Mouse (Mus musculus) forebrain, embryonic 15.5 days (tissue): ENCODE data around the gene Sorbs2. TPM values are rescaled to one million over a fixed set of nuclear protein-coding genes. Genes with fewer than 3 reads are reported as not detected.

Experiments
- ATAC-seq: fragments of 200-750 bp; cut with Nextera tagmentation; replicated peaks from 2 replicates; pipeline ENCODE4 v1.8.0; 2017; ENCODE audit warnings: mild to moderate bottlenecking, moderate TSS enrichment, moderate library complexity
- H3K27ac ChIP-seq: fragments of 300-500 bp; sonication (generic); replicated peaks from 2 replicates; pipeline ENCODE4 v1.5.1; 2015; ENCODE audit warnings: mild to moderate bottlenecking, inconsistent platforms
- H3K27me3 ChIP-seq: fragments of 300-500 bp; sonication (generic); 2 replicates; pipeline ENCODE4 v1.6.1; 2015; ENCODE audit warnings: inconsistent platforms
- H3K36me3 ChIP-seq: fragments of 300-500 bp; sonication (generic); 2 replicates; pipeline ENCODE4 v1.6.1; 2015; ENCODE audit warnings: mild to moderate bottlenecking, inconsistent platforms
- H3K4me1 ChIP-seq: fragments of 300-500 bp; sonication (generic); 2 replicates; pipeline ENCODE4 v1.6.1; 2015; ENCODE audit warnings: inconsistent platforms
- H3K4me2 ChIP-seq: fragments of 300-500 bp; sonication (generic); replicated peaks from 2 replicates; pipeline ENCODE4 v1.6.1; 2015; ENCODE audit warnings: mild to moderate bottlenecking, inconsistent platforms
- H3K4me3 ChIP-seq: fragments of 300-500 bp; sonication (generic); 2 replicates; pipeline ENCODE4 v1.5.1; 2015; ENCODE audit warnings: mild to moderate bottlenecking, inconsistent platforms
- H3K9ac ChIP-seq: fragments of 300-500 bp; sonication (generic); replicated peaks from 2 replicates; pipeline ENCODE4 v1.6.1; 2015; ENCODE audit warnings: mild to moderate bottlenecking, inconsistent platforms
- H3K9me3 ChIP-seq: fragments of 300-500 bp; sonication (generic); 2 replicates; pipeline ENCODE4 v1.6.1; 2016; ENCODE audit warnings: inconsistent platforms
- WGBS: fragments of 180-500 bp; shearing (Covaris S2); methylation state at CpG from one replicate; pipeline ENCODE4 v1.1.7; 2015; ENCODE audit warnings: mixed read lengths; 5-methylcytosine and 5-hydroxymethylcytosine counted together
- polyA plus RNA-seq: library from polyadenylated mRNA; unstranded; fragments of >200 nt; fragmentation: Nextera tagmentation; extraction: Ambion mirVana; gene quantifications from 2 replicates; pipeline ENCODE4 v1.2.1, GENCODE M21; 2015

Gene Sorbs2
- polyA plus RNA-seq, 1 experiment from 2014 or later: 100 TPM

DNA sequence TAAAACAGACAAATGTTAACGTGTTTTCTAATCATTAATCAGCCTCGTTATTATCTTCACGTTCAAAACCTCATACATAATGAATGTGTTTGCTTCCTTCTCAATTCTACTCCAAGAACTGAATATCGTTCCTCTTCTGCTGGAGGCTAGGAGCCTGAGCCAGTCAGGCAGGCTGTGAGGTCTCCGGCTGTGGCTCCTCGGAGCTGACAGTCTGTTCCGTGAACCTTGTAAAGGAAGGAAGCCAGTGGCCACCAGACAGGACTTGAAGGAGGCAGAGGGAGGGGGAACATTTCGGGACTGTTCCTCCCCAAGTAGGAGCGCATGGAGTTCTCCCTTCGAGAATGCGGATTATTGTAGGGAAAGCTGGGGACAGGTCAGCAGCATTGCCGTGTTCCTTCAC lies 153.0 kb downstream of the Sorbs2 start:
- no peak overlapping the region for H3K9ac ChIP-seq
- no peak overlapping the region for H3K4me2 ChIP-seq
- 50% methylated on average over 12 of the region's 12 CpGs for WGBS
- H3K9me3 ChIP-seq: no peaks in the 10 kb centered on the region
- H3K4me1 ChIP-seq: peaks cover 16% of the 10 kb centered on the region
- H3K4me3 ChIP-seq: no peak overlapping the region
- H3K36me3 ChIP-seq: 0 out of 2 replicates have a peak, but pooled peaks cover 3% of the 10 kb centered on the region
- no peak overlapping the region for H3K27ac ChIP-seq
- no peak for ATAC-seq
- H3K27me3 ChIP-seq: no peaks in the 10 kb centered on the region

DNA sequence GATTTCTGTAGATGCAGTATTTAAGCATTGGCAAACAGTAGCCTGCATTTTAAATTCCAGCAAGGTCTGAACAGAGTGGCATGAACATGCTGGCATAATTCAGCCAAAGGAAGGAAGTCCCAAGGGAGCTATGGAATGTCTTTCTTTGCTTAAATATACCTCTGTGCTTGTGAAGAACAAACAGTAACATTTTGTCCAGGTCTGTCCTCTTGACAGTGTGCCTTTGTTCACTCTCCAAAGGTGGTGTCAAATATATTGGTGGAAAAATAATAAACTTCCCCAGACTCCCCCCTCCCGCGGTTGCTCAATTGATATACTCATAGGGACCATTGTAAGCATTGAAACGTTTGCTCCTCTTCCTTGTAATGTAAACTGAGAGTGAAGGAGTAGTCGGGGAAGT lies 154.0 kb downstream of the Sorbs2 start:
- ATAC-seq: no peak

GRCm38 (mm10) chr8:45666221-45666620 lies 158.6 kb downstream of the Sorbs2 start:
- no peaks in the 10 kb centered on the region for H3K9me3 ChIP-seq
- no peaks in the 10 kb centered on the region for H3K4me1 ChIP-seq
- ATAC-seq: no peak
- no peak overlapping the region for H3K4me2 ChIP-seq
- no peaks in the 10 kb centered on the region for H3K27me3 ChIP-seq
- H3K36me3 ChIP-seq: no peaks in the 10 kb centered on the region
- H3K27ac ChIP-seq: no peak overlapping the region
- H3K9ac ChIP-seq: no peak overlapping the region
- 87% methylated on average over 7 of the region's 7 CpGs for WGBS
- H3K4me3 ChIP-seq: no peak overlapping the region

More for the DNA sequence above, 154.0 kb downstream of the Sorbs2 start:
- no peak overlapping the region for H3K4me3 ChIP-seq
- H3K27me3 ChIP-seq: no peaks in the 10 kb centered on the region
- H3K4me2 ChIP-seq: no peak overlapping the region
- H3K27ac ChIP-seq: no peak overlapping the region
- no peak overlapping the region for H3K9ac ChIP-seq
- H3K9me3 ChIP-seq: no peaks in the 10 kb centered on the region
- 55% methylated on average over 4 of the region's 4 CpGs for WGBS
- H3K4me1 ChIP-seq: peaks cover 16% of the 10 kb centered on the region
- 0 out of 2 replicates have a peak, but pooled peaks cover 3% of the 10 kb centered on the region for H3K36me3 ChIP-seq

- H3K4me2 ChIP-seq: no peak overlapping the region
- no peak overlapping the region for H3K9ac ChIP-seq
- H3K36me3 ChIP-seq: no peaks in the 10 kb centered on the region
- 77% methylated on average over 4 of the region's 4 CpGs for WGBS
- peaks cover 30% of the 10 kb centered on the region for H3K4me1 ChIP-seq
- no peak overlapping the region for H3K4me3 ChIP-seq
- H3K27ac ChIP-seq: no peak overlapping the region
- ATAC-seq: no peak
- no peaks in the 10 kb centered on the region for H3K27me3 ChIP-seq
- H3K9me3 ChIP-seq: no peaks in the 10 kb centered on the region
These were observed 165.6 kb downstream of the Sorbs2 start for GRCm38 (mm10) chr8:45673149-45673548.

DNA sequence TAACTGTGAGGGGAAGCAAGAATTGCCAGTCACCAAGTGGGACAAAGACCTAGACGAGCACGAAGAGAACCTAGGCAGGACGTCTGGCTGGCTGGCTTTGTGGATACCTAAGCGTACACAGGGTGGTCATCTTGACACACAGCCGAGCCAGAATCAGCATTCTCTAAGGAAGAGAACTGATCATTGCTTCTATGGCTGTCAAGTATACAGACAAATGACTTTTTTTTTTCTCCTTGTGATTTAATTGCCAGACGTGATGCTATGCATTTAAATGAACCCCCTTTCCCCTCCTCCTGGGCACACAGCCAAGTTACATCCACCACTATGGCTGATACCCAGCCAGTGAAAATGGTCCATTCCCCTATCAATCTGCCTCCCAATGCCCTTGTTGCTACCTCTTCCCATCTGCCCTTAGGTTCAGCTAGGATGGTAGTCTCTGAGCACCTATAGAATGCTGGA lies 168.3 kb downstream of the Sorbs2 start:
- Histone ChIP-seq H3K27me3 (no peaks in the 10 kb centered on the region), H3K36me3 (no peaks in the 10 kb centered on the region), H3K9me3 (no peaks in the 10 kb centered on the region), H3K27ac (peak overlapping the region; percentile 82), H3K4me3 (no peak overlapping the region), H3K9ac (no peak overlapping the region), H3K4me2 (no peak overlapping the region), H3K4me1 (peaks cover 35% of the 10 kb centered on the region)
- peak; percentile 71 for ATAC-seq
- 10% methylated on average over 6 of the region's 6 CpGs for WGBS

DNA sequence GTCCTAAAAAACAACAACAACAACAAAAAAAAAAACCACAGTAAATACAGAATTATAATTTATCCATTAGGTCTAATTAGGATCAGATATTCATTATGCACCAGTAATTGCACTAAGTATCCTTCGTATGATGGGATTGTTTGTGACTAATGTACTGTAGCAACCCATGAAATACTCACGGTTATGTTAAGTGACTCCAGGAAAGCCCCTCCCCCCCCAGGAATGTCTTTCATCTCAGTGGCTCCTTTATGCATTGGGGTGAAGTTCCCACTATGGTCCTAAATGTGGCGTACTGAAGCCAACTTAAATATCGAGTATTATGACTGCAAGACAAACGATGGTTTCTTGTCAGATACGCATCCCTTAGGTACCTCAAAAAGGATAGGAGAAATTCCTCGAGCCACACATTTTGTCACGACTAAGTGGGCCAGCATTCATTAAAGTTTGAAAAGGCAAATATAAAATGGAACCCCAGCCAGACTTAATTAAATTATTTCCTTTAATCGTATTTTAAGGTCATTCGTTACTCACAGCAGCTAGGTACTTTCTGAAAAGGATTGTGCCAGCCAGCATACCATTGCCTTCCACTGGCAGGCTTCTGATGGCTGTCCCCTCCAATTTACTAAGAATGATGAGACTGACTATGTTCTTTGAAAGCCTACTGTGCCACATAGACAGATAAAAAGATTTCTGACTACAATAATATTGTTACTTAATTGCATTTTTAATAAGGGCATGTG lies 169.7 kb downstream of the Sorbs2 start:
- peaks cover 35% of the 10 kb centered on the region for H3K4me1 ChIP-seq
- 16% methylated on average over 10 of the region's 10 CpGs for WGBS
- no peaks in the 10 kb centered on the region for H3K27me3 ChIP-seq
- H3K4me2 ChIP-seq: no peak overlapping the region
- no peak overlapping the region for H3K4me3 ChIP-seq
- peak overlapping the region; percentile 60 for H3K27ac ChIP-seq
- ATAC-seq: peak; percentile 33; the same call in 1 of the 2 replicates
- H3K9ac ChIP-seq: no peak overlapping the region
- H3K36me3 ChIP-seq: no peaks in the 10 kb centered on the region
- H3K9me3 ChIP-seq: no peaks in the 10 kb centered on the region

- peak; percentile 68 for ATAC-seq
- no peaks in the 10 kb centered on the region for H3K36me3 ChIP-seq
- no peaks in the 10 kb centered on the region for H3K9me3 ChIP-seq
- H3K4me3 ChIP-seq: no peak overlapping the region
- H3K9ac ChIP-seq: no peak overlapping the region
- peak overlapping the region; percentile 60 for H3K27ac ChIP-seq
- peaks cover 34% of the 10 kb centered on the region for H3K4me1 ChIP-seq
- H3K27me3 ChIP-seq: no peaks in the 10 kb centered on the region
- H3K4me2 ChIP-seq: no peak overlapping the region
- 19% methylated on average over 3 of the region's 3 CpGs for WGBS
These were observed 170.3 kb downstream of the Sorbs2 start for GRCm38 (mm10) chr8:45677854-45678241.

DNA sequence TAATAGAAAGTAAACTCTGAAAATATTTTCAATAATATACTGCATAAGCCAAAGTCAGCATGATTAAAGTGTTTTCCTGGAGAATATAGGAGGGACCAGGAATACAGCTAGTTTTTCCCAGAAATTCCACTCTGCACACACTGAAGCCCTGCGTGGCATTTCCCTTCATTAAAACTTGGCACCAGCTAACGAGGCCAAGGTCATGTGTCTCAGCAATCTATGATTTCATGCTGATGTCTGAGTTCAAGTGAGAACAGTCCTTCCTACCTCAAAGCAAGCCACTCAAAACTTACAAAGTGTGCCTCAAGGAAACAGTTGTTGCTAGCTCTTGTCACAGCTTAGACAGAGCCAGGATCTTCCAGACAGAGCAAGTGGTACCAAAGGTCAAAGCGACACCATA lies 173.6 kb downstream of the Sorbs2 start:
- Histone ChIP-seq H3K27ac (0 out of 2 replicates have a peak overlapping the region, but pooled peaks have one; percentile 5), H3K9me3 (no peaks in the 10 kb centered on the region), H3K4me3 (no peak overlapping the region), H3K36me3 (no peaks in the 10 kb centered on the region), H3K4me1 (peaks cover 24% of the 10 kb centered on the region), H3K4me2 (no peak overlapping the region), H3K9ac (no peak overlapping the region), H3K27me3 (no peaks in the 10 kb centered on the region)
- no peak for ATAC-seq
- WGBS: 54% methylated on average over 3 of the region's 3 CpGs

GRCm38 (mm10) chr8:45682845-45683383 lies 175.3 kb downstream of the Sorbs2 start:
- Histone ChIP-seq H3K36me3 (no peaks in the 10 kb centered on the region), H3K9me3 (no peaks in the 10 kb centered on the region), H3K4me2 (no peak overlapping the region), H3K4me3 (no peak overlapping the region), H3K9ac (no peak overlapping the region), H3K27me3 (no peaks in the 10 kb centered on the region), H3K4me1 (peaks cover 14% of the 10 kb centered on the region), H3K27ac (no peak overlapping the region)
- ATAC-seq: no peak
- WGBS: 80% methylated on average over 8 of the region's 8 CpGs

DNA sequence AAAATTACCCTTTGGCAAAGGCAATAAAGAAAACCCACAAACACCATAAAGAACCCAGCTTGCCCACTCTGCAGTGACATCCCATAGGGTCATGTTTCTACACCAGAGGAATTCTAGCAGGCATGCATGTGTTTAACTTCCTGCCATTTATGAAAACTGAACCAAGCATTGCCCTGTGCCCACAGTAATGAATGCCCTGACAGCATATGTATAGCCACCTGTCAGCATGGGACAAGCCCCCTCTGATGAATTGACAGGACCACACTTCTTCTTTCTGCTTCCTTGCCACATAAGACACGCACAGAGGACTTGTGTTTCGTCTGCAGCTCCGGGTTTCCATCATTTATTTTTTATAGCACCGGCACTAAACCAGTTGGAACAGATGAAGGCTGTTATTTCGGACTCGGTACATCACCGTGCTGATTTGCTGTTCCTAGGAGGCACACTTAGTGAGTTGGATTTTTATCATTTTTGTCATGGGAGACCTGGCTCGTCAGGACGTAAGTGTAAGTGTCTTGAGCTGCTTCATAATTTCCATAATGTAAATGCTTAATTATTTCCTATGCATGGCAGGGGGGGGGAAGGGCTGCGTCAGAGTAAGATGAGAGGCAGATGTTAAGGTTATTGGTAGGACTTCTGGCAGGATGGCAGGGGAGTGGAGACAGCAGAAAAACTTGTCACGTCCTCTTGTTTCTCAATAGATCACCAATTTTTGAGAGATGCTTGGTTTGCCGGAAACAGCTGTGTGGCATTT lies 180.5 kb downstream of the Sorbs2 start:
- Histone ChIP-seq H3K27me3 (no peaks in the 10 kb centered on the region), H3K36me3 (0 out of 2 replicates have a peak, but pooled peaks cover 4% of the 10 kb centered on the region), H3K27ac (peak overlapping the region; percentile 58), H3K4me3 (no peak overlapping the region), H3K9ac (no peak overlapping the region), H3K9me3 (no peaks in the 10 kb centered on the region), H3K4me2 (no peak overlapping the region), H3K4me1 (peaks cover 27% of the 10 kb centered on the region)
- WGBS: 53% methylated on average over 12 of the region's 12 CpGs
- no peak for ATAC-seq

DNA sequence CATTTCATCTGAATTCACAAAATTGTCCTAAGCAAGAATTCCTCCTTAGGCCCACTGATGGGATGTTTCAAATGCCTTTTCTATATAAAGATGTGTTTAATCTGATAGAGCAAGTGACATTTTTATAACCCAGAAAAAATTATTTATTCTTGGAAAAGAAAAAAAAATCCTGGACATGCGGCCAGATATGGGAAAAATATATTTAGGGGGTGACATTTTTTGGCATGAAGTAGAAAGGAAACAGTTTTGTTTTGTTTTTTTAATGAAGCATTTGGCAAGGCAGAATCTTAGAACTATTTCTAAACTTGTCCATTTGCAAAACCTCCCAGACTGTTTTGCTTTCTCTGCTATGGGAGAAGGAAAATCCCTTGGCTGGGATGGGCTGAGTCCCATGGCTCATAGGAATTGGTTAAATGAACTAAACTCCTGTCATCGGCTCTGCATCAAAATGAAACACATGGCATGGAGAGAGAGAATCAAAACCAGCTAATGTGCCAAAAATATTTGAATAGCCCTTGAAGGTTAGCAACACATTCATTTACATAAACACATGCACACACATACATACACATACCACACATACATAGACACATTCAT lies 182.1 kb downstream of the Sorbs2 start:
- H3K27ac ChIP-seq: peak overlapping the region; percentile 58
- H3K9me3 ChIP-seq: no peaks in the 10 kb centered on the region
- 0 out of 2 replicates have a peak, but pooled peaks cover 4% of the 10 kb centered on the region for H3K36me3 ChIP-seq
- no peak overlapping the region for H3K4me3 ChIP-seq
- no peak overlapping the region for H3K9ac ChIP-seq
- peaks cover 28% of the 10 kb centered on the region for H3K4me1 ChIP-seq
- peak; percentile 62 for ATAC-seq
- H3K27me3 ChIP-seq: no peaks in the 10 kb centered on the region
- no peak overlapping the region for H3K4me2 ChIP-seq
- WGBS: 47% methylated on average over 2 of the region's 2 CpGs

DNA sequence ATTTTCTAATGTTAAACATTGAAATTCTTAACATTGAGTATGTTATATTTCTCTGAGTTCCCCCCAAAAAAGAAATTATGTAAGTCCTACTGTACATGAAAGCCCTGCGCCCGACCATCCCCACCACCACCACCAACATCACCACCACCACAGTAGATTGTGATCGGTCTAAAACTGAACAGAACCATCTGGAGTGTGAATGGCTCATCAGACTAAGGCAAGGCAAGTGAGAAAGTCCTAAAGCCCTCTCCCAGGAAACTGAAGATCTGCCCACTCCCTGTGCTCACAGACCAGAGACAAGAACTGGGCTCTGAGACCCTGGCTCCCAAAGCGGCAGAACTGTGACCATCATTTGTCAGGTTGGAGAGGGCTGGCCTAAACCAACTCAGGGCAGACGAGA lies 192.5 kb downstream of the Sorbs2 start:
- H3K9ac ChIP-seq: no peak overlapping the region
- H3K4me2 ChIP-seq: no peak overlapping the region
- no peak overlapping the region for H3K27ac ChIP-seq
- no peak for ATAC-seq
- H3K4me3 ChIP-seq: no peak overlapping the region
- H3K9me3 ChIP-seq: no peaks in the 10 kb centered on the region
- H3K4me1 ChIP-seq: peaks cover 7% of the 10 kb centered on the region; the same call in 1 of the 2 replicates
- no peaks in the 10 kb centered on the region for H3K27me3 ChIP-seq
- WGBS: 80% methylated on average over 5 of the region's 5 CpGs
- no peaks in the 10 kb centered on the region for H3K36me3 ChIP-seq
